In genomic region chr16:4684457-4684791, GRCm38 (mm10) we compare ENCODE assay signal across 1 mouse cellular context.
A peak's percentile ranks its signal among the peaks of the same experiment; 100 is the strongest.
TF ChIP-seq lines count a peak whose summit lies in the region.

No protein-coding gene starts in this region.

TF ChIP-seq in MEL, 35 proteins besides CTCF, POLR2A, EP300 and RAD21:
- TF ChIP-seq ZMIZ1 (IDR thresholded peaks at IDR 0.05; ENCODE audit: low read depth, low read length) (no peak), MAX (IDR thresholded peaks at IDR 0.05; ENCODE audit: low read length) (peak; percentile 24; the same call in 1 of the 2 replicates), MAFK (IDR thresholded peaks at IDR 0.05; ENCODE audit: borderline replicate concordance, low read depth, low read length) (no peak)
